Mouse (Mus musculus) G1E (cell line): ENCODE measurements at regions not wholly inside any gene's neighbourhood (a gene's known extent, or its start where the extent isn't known, plus 50 kb on each side); places are given as distances from the start of the nearest gene placed in this dataset.

Experiments
- CTCF ChIP-seq: IDR thresholded peaks from 2 replicates; pipeline ENCODE4 v1.5.1; 2012; ENCODE audit warnings: low read depth, low read length, inconsistent platforms, mixed read lengths
- GATA1 ChIP-seq: IDR thresholded peaks from 2 replicates; pipeline ENCODE4 v1.6.1; 2012; ENCODE audit warnings: borderline replicate concordance, low read length, inconsistent platforms, mixed read lengths
- POLR2AphosphoS5 ChIP-seq: IDR thresholded peaks from 2 replicates; pipeline ENCODE4 v1.6.1; 2012; ENCODE audit warnings: low read depth, low read length, inconsistent platforms; ENCODE audit not compliant: insufficient replicate concordance
- TAL1 ChIP-seq: conservative IDR thresholded peaks from 2 replicates; pipeline ENCODE4 v1.6.1; 2012; ENCODE audit warnings: low read depth, low read length, inconsistent platforms, mixed read lengths

DNA sequence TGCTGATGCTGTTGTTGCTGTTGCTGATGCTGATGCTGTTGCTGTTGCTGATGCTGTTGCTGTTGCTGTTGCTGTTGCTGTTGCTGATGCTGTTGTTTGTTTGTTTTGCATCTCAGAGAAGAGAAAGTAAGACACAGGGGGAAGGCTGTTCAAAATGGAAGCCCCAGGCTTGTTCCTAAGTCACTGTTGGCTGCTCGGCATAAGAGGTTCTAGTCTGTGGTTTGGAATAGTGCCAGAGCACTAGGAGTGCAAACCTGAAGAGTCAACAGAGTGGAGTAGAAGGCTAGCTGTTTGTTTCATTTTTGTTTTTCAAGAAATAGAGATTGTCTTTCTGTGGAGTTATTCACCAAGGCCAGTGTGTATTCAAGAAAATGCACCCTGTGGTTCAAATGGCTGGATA lies 75.1 kb upstream of the Nkx2-2 start:
- TF ChIP-seq CTCF = no peak
- TF ChIP-seq POLR2AphosphoS5 = no peak
- TF ChIP-seq TAL1 = no peak
- TF ChIP-seq GATA1 = no peak
